Mouse (Mus musculus): Measurements from ENCODE around the gene Togaram1. TPM values are rescaled to one million over a fixed set of nuclear protein-coding genes. Genes with fewer than 3 reads are reported as not detected.
A peak's percentile ranks its signal among the peaks of the same experiment; 100 is the strongest.

The Togaram1 gene
- total RNA-seq (2022), result 10 to 100 TPM; 47.7 to 60.5 (median 52.6) TPM

- DNase-seq (ENCODE audit: low spot score in 2 of 2), result peak; percentile 94 to 100
Measured at GRCm38 (mm10) chr12:64965124-64966026, at the start of gene Togaram1, which contains the start of gene Klhl28. Gene Togaram1, plus strand, starts transcription at chr12:64965804. Gene Klhl28, minus strand, starts transcription at chr12:64965534.

GRCm38 (mm10) chr12:64916735-64917134 is 48.9 kb upstream of the Togaram1 start:
- DNase-seq (ENCODE audit: low spot score in 2 of 2), result no peak

DNA sequence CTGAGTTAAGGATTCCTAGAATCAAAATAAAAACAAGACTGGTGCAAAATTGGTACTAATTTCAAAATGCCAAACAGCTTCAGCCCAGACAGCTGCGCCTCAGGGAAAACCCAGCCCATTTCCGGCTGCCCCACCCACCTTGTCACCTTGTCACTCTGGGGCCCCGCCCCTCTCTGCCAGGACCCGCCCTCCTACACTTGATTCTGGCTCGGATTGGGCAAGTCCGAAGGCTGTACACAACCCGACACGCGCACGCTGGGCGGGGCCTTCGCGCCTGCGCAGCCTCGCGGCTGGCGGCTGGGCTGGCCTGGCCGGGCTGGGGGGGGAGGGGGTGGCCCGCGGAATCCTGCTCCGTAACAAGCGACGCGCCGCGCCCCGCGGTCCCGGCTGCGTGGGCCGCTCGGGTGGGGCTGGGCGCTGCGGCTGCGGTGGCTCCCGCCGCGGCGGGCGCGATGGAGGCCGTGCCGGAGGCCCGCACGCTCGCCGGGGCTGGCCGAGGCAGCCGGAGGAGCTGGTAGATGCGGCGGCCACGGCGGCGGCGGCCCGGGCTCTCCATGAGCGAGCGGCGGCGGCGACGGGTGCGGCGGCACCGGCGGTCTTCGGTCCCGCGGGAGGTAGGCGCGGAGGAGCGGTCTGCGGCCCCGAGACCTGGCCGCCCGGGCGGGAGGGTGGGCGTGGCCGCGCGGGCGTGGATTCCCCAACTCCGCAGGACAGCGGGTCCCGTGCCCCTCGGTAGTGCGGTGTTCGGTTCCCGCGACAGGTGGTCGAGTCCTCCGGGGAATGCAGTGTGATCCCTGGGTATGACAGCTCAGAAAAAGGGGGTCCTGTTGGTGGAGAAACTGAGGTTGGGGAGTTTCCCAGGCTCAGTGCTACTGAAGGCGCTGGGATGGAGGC is 47.8 kb upstream of the Togaram1 start, which contains the start of gene Gm527:
TSS of gene Gm527 (plus strand) at position 329 of the 894 bp plus-strand sequence.
- peak; percentile 80 to 95 for DNase-seq (ENCODE audit: low spot score in 2 of 2)

GRCm38 (mm10) chr12:64937493-64937892 is 28.1 kb upstream of the Togaram1 start:
- no peak for DNase-seq (ENCODE audit: low spot score in 2 of 2)

DNA sequence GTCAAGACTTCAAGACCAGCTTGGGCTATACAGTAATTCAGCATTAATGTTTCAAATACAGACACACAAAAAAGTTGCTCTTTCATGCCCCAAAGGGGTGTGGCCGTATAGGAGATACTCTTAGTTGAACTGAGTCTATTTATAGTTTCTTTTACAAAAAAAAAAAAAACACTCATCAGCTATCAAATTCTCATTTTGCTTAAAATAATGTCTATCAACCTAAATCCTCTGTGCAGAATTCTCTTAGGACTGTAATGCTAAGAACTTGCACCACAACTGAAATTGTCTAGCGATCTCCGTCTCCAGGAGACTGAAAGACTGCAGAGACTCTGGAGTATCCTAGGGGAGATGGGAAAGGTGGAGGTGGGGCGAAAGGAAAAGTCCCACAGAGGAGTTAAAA is 1.0 kb upstream of the Togaram1 start:
- no peak for DNase-seq (ENCODE audit: low spot score in 2 of 2)

DNA sequence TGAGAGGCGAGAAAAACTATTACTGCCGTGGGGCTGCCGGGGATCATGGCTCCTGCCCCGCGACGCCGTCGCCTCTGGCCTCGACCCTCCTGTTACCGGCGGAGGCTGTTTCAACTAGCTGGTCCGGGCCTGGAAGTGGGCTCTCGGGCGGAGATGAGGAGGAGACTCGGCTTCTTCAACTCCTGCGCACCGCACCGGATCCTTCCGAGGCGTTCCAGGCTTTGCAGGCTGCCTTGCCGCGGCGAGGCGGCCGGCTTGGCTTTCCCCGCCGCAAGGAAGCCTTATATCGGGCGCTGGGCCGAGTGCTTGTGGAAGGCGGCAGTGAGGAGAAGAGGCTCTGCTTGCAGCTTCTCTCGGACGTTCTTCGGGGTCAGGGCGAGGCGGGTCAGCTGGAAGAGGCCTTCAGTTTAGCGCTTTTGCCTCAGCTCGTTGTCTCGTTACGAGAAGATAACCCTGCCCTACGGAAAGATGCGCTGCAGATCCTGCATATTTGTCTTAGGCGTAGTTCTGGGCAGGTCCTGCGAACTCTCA is 562 bp downstream of the Togaram1 start:
- DNase-seq (ENCODE audit: low spot score in 2 of 2), result peak; percentile 36 to 39

GRCm38 (mm10) chr12:64966652-64967435 is 1.2 kb downstream of the Togaram1 start:
- DNase-seq (ENCODE audit: low spot score in 2 of 2), result no peak

- no peak for DNase-seq (ENCODE audit: low spot score in 2 of 2)
Measured at GRCm38 (mm10) chr12:64967470-64967869, 1.9 kb downstream of the Togaram1 start.

GRCm38 (mm10) chr12:64968067-64968466 is 2.5 kb downstream of the Togaram1 start:
- DNase-seq (ENCODE audit: low spot score in 2 of 2), result no peak

GRCm38 (mm10) chr12:64971399-64971798 is 5.8 kb downstream of the Togaram1 start:
- no peak for DNase-seq (ENCODE audit: low spot score in 2 of 2)

DNA sequence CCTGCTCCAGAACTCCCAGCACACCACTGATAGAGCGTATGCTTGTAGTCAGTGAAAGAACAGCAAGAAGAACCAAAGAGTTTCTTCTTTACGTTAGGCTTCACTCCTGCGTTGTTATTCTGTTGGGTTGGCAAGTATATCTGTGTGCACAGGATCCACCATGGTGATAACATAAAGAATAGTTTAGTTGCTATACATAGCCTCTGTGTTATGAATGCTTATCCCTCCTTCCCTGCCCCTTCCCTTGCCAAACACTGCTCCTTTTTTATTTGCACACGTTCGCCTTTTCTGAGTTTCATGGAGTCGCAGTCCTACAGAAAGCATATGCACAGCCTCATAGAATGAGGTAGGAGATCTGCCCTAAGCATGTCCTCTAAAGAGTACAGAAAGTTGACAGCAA is 6.5 kb downstream of the Togaram1 start:
- no peak for DNase-seq (ENCODE audit: low spot score in 2 of 2)

- no peak for DNase-seq (ENCODE audit: low spot score in 2 of 2)
Measured at GRCm38 (mm10) chr12:64975558-64975957, 10.0 kb downstream of the Togaram1 start.

GRCm38 (mm10) chr12:64976191-64976590 is 10.6 kb downstream of the Togaram1 start:
- no peak for DNase-seq (ENCODE audit: low spot score in 2 of 2)

DNA sequence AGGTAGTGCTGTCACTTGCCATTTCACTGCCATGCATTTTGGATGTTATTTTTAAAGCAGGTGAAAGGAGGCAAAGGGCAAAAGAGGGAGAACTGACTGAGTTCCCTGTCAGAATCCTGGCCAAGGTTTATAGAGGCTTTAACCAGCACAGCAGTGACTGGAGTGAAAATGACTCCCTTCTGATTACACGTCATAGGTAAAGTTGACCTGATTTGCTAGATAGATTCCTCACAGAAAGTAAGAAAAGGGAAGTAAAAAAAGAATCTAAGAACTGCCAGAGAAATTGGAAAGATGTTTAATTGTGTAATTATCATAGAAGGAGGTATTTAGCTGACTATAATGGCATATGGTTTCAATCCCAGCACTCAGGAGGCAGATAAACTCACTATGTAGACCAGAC is 11.9 kb downstream of the Togaram1 start:
- DNase-seq (ENCODE audit: low spot score in 2 of 2), result no peak

DNA sequence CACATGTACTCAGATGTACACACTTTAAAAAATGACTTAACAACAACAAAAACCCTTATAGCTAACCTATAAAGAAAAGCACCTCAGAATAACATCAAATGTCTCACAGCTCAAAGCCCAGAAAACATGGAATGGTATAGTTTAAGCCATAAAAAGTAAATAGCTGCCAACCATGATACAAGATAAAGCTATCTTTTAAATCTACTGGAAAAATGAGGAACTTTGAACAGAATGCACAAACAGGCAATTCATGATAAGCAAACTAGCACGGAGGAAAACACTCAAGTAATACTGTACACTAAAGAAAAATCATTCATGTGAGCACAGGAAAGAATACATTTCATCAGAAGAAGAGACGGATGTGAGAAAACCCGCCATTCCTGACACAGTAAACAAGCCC is 42.1 kb downstream of the Togaram1 start:
- DNase-seq (ENCODE audit: low spot score in 2 of 2), result no peak

DNA sequence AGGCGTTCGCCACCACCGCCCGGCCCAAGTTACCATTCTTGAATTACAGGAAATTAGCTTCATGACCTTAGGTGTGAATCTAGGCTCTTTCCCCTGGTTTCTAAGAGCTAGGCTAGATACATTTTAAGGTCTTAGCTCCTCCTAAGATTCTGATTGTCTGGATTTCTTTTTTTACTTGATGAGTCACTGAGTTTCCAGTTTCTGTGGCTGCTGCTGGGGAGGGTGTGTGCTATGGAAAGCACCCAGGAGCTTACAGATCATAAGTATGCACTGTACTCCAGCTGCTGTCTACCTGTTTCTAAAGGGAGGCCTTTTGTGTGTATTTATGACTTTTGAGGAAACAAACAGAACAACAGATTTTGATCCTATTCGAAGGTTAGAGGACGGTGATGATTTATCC is 57.2 kb downstream of the Togaram1 start:
- DNase-seq (ENCODE audit: low spot score in 2 of 2), result no peak

- DNase-seq (ENCODE audit: low spot score in 2 of 2), result no peak
Measured at GRCm38 (mm10) chr12:65035839-65036189, 70.2 kb downstream of the Togaram1 start.

DNA sequence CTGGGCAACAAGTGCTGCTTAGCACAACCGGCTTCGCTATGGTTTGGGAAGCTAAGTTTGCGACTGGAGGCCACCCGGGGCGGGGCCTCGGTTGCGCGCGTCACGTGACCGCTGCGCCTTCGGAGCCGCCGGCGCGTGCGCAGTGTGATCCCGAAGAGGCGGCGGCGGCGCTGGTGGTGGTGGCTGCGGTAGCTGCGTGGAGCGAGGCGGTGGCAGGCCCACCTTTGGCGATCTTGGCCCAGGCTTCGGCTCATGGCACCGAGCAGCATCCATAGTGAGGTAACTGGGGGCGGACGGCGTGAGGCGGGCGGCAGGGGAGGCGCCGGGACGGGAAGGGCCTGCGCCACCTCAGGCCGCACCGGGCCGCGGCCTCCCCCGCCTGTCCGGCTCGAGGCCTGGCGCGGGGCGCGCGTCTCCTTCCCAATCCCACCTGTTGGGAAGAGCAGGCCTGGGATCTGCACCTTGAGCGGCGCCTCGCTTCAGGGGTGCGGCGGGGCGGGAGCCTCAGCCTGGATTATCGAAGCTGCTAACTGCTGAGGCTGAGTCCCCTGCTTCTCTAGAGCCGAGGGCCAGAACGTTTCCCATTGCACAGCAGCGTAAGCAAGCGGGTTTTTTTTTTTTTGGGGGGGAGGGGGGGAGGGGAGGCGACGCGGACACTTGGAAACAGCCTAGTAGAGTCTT is 70.7 kb downstream of the Togaram1 start, which contains the start of gene Prpf39:
TSS of gene Prpf39 (plus strand) at position 144 of the 681 bp plus-strand sequence.
- peak; percentile 82 to 83 for DNase-seq (ENCODE audit: low spot score in 2 of 2)

- DNase-seq (ENCODE audit: low spot score in 2 of 2), result no peak
Measured at GRCm38 (mm10) chr12:65036892-65037545, 71.4 kb downstream of the Togaram1 start.

GRCm38 (mm10) chr12:65037546-65037937 is 71.9 kb downstream of the Togaram1 start:
- DNase-seq (ENCODE audit: low spot score in 2 of 2), result no peak
